Mouse (Mus musculus): ENCODE results near the gene Clcf1. TPM values are rescaled to one million over a fixed set of nuclear protein-coding genes. Genes with fewer than 3 reads are reported as not detected.

Clcf1 gene
- polyA plus RNA-seq, 1 experiment, result not detected

- 94% methylated on average over 7 of the region's 7 CpGs for WGBS
- TF ChIP-seq CTCF (IDR thresholded peaks at IDR 0.05; ENCODE audit: insufficient read depth, low read depth, low read length), result no peak
- TF ChIP-seq POLR2A (IDR thresholded peaks at IDR 0.05; ENCODE audit: insufficient read depth, low read depth, low read length), result no peak
These were observed 40.2 kb downstream of the Clcf1 start for GRCm38 (mm10) chr19:4254230-4254629.

DNA sequence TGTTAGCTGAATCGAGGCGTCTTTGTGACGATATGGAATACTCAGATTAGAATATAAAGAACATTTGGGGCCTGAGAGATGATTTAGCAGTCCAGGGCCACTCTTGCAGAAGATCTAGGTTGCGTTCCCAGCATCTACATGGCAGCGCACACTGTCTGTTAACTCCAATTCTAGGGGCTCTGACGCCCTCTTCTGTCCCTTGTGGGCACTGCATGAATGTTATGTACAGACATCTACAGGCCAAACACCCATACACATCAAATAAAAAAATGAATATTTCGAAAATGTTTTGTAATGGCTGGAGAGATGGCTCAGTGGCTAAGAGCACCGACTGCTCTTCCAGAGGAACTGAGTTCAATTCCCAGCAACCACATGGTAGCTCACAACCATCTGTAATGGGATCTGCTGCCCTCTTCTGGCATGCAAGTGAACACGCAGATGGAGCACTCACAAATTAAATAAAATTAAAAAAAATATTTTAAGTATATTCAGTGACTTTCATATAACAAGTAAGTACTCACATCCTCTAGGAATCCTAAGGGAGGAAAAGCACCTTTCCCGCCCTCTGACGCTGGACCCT is 41.6 kb downstream of the Clcf1 start:
- Histone ChIP-seq H3K4me1 (ENCODE audit: control insufficient read depth, insufficient read depth, low read length) (0 out of 2 replicates have a peak, but pooled peaks cover 4% of the 10 kb centered on the region), H3K27ac (ENCODE audit: insufficient read depth, low read depth, low read length) (no peak overlapping the region), H3K4me3 (ENCODE audit: insufficient read depth, low read depth, low read length) (no peak overlapping the region)
- 81% methylated on average over 11 of the region's 11 CpGs for WGBS
- TF ChIP-seq POLR2A (IDR thresholded peaks at IDR 0.05; ENCODE audit: insufficient read depth, low read depth, low read length) (no peak), CTCF (IDR thresholded peaks at IDR 0.05; ENCODE audit: insufficient read depth, low read depth, low read length) (no peak)

More at GRCm38 (mm10) chr19:4254230-4254629, 40.2 kb downstream of the Clcf1 start:
- Histone ChIP-seq H3K4me1 (ENCODE audit: control insufficient read depth, insufficient read depth, low read length) (0 out of 2 replicates have a peak, but pooled peaks cover 4% of the 10 kb centered on the region), H3K4me3 (ENCODE audit: insufficient read depth, low read depth, low read length) (no peak overlapping the region), H3K27ac (ENCODE audit: insufficient read depth, low read depth, low read length) (no peak overlapping the region)

GRCm38 (mm10) chr19:4257216-4257896 is 43.3 kb downstream of the Clcf1 start:
- WGBS, result under 1% methylated on average over 41 of the region's 41 CpGs
- Histone ChIP-seq H3K4me3 (ENCODE audit: insufficient read depth, low read depth, low read length) (peak overlapping the region; percentile 71), H3K4me1 (ENCODE audit: control insufficient read depth, insufficient read depth, low read length) (0 out of 2 replicates have a peak, but pooled peaks cover 4% of the 10 kb centered on the region), H3K27ac (ENCODE audit: insufficient read depth, low read depth, low read length) (peak overlapping the region; percentile 52)
- 0 out of 2 replicates have a peak, but pooled peaks have one; percentile 4 for TF ChIP-seq POLR2A (IDR thresholded peaks at IDR 0.05; ENCODE audit: insufficient read depth, low read depth, low read length)
- peak; percentile 82 for TF ChIP-seq CTCF (IDR thresholded peaks at IDR 0.05; ENCODE audit: insufficient read depth, low read depth, low read length)

DNA sequence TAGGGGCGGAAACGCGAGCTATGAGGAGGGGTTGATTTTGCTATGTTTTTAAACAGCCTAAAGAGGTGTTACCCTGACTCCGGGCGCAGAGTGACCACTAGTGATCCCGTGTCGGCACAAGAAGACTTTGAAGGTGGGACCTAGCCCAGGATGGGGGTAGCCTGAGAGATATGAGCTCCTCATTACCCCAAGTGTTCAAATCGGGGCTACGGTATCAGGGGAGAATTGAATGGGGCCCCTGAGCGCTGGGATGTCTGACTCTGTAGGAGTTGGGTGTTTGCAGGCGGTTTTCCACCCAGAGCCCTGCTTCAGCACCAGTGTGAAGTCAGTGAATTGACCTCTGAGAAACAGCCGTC is 43.8 kb downstream of the Clcf1 start:
- WGBS, result 11% methylated on average over 12 of the region's 12 CpGs
- no peak for TF ChIP-seq CTCF (IDR thresholded peaks at IDR 0.05; ENCODE audit: insufficient read depth, low read depth, low read length)
- TF ChIP-seq POLR2A (IDR thresholded peaks at IDR 0.05; ENCODE audit: insufficient read depth, low read depth, low read length), result 0 out of 2 replicates have a peak, but pooled peaks have one; percentile 25
- H3K27ac ChIP-seq (ENCODE audit: insufficient read depth, low read depth, low read length), result peak overlapping the region; percentile 52

GRCm38 (mm10) chr19:4261038-4261698 is 47.1 kb downstream of the Clcf1 start:
- Histone ChIP-seq H3K4me1 (ENCODE audit: control insufficient read depth, insufficient read depth, low read length) (peaks cover 16% of the 10 kb centered on the region; the same call in 1 of the 2 replicates), H3K4me3 (ENCODE audit: insufficient read depth, low read depth, low read length) (no peak overlapping the region), H3K27ac (ENCODE audit: insufficient read depth, low read depth, low read length) (no peak overlapping the region)
- no peak for TF ChIP-seq CTCF (IDR thresholded peaks at IDR 0.05; ENCODE audit: insufficient read depth, low read depth, low read length)
- no peak for TF ChIP-seq POLR2A (IDR thresholded peaks at IDR 0.05; ENCODE audit: insufficient read depth, low read depth, low read length)
- WGBS, result 69% methylated on average over 8 of the region's 8 CpGs

More for the DNA sequence above, 43.8 kb downstream of the Clcf1 start:
- Histone ChIP-seq H3K4me3 (ENCODE audit: insufficient read depth, low read depth, low read length) (peak overlapping the region; percentile 54), H3K4me1 (ENCODE audit: control insufficient read depth, insufficient read depth, low read length) (0 out of 2 replicates have a peak, but pooled peaks cover 4% of the 10 kb centered on the region)

DNA sequence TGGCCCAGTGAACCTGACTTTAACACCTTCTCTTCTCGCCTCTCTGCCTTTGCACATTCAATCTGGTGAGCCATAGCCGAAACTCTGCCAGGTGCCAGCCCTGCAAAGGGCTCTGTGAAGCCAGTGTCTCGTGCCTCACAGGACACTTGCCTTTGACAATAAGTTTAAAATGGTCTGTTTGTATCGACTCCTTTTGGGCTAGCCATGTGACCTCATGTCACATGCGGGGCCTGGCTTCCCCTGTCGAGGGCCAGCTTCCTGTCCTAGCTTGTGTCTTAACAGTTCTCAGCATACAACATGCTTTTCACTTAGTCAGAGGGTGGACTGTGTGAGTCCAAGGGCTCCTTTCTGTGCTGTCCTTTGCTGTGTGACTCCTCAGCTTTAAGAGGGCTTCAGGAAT is 48.7 kb downstream of the Clcf1 start:
- peaks cover 15% of the 10 kb centered on the region; the same call in 1 of the 2 replicates for H3K4me1 ChIP-seq (ENCODE audit: control insufficient read depth, insufficient read depth, low read length)
- 74% methylated on average over 6 of the region's 6 CpGs for WGBS
- TF ChIP-seq CTCF (IDR thresholded peaks at IDR 0.05; ENCODE audit: insufficient read depth, low read depth, low read length) (no peak), POLR2A (IDR thresholded peaks at IDR 0.05; ENCODE audit: insufficient read depth, low read depth, low read length) (no peak)
- H3K4me3 ChIP-seq (ENCODE audit: insufficient read depth, low read depth, low read length), result no peak overlapping the region
- H3K27ac ChIP-seq (ENCODE audit: insufficient read depth, low read depth, low read length), result no peak overlapping the region

DNA sequence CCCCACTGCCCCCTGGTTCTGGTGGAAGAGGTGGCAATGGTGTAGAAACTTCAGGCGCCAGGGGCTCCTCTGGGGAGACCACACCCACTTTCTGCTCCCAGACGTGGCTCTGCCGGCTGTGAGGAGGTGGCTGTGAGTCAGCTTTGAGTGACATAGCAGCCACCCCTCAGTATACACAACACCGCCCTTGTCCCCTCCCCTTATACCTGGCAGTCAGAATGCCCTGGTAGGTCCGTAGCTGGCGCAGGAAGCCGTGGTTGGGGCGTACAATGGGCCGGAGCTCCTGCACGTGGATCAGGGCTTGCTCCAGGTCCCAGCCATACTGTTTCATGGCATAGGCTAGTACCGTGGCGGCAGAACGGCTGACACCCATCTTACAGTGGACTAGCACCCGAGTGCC is 49.7 kb downstream of the Clcf1 start:
- Histone ChIP-seq H3K27ac (ENCODE audit: insufficient read depth, low read depth, low read length) (no peak overlapping the region), H3K4me3 (ENCODE audit: insufficient read depth, low read depth, low read length) (no peak overlapping the region), H3K4me1 (ENCODE audit: control insufficient read depth, insufficient read depth, low read length) (peaks cover 16% of the 10 kb centered on the region)
- WGBS, result 69% methylated on average over 14 of the region's 14 CpGs
- TF ChIP-seq CTCF (IDR thresholded peaks at IDR 0.05; ENCODE audit: insufficient read depth, low read depth, low read length) (no peak), POLR2A (IDR thresholded peaks at IDR 0.05; ENCODE audit: insufficient read depth, low read depth, low read length) (no peak)

DNA sequence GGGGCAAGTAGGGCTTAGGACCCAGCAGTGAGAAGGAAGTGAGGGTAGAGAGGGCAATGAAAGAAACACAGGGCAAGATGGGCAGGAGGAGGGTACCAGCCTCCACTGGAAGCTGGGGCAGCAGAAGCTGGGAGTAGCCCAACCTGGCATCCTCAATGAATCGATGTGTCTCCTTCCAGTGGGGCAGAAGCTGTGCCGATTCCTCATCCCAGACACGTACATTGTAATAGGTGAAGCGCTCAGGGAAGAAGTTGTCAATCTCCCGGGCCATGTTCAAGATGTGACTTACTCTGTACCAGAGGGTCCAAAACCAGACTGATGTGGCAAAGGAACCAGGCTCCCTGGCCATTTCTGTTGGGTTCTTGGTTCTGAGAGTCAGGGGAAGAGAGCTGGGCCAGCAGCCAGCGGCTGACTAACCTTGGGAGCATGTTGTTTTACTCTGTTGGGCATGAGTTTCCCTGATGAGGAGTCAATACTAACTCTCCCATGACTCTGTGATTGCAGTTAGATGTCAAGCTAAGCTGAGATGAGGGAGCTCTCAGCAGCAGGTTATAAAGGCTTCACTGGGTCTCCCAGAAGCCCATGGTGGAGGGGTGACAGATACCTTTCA is 50.2 kb downstream of the Clcf1 start:
- Histone ChIP-seq H3K27ac (ENCODE audit: insufficient read depth, low read depth, low read length) (no peak overlapping the region), H3K4me1 (ENCODE audit: control insufficient read depth, insufficient read depth, low read length) (peaks cover 21% of the 10 kb centered on the region), H3K4me3 (ENCODE audit: insufficient read depth, low read depth, low read length) (no peak overlapping the region)
- TF ChIP-seq CTCF (IDR thresholded peaks at IDR 0.05; ENCODE audit: insufficient read depth, low read depth, low read length), result no peak
- TF ChIP-seq POLR2A (IDR thresholded peaks at IDR 0.05; ENCODE audit: insufficient read depth, low read depth, low read length), result no peak
- 91% methylated on average over 6 of the region's 6 CpGs for WGBS
